Mouse (Mus musculus) layer of hippocampus, adult 18-20 months (tissue): ENCODE results near the gene Peli1. TPM values are rescaled to one million over a fixed set of nuclear protein-coding genes. Genes with fewer than 3 reads are reported as not detected.
A peak's percentile ranks its signal among the peaks of the same experiment; 100 is the strongest.

Experiments
- DNase-seq, 2 experiments: peaks; one replicate each; pipeline ENCODE4 v3.0.0; 2022; ENCODE audit warnings: low spot score in 2 of 2
- long read RNA-seq: library from polyadenylated mRNA; stranded (forward); transcript quantifications from one replicate; pipeline ENCODE4 v2.0.0, GENCODE M21; 2021
- total RNA-seq, 2 experiments: library from RNA; stranded (reverse); gene quantifications; 2 replicates each; pipeline ENCODE4 v1.2.3; 2021

Gene Peli1
- 10 to 100 TPM; 45.9 to 48.2 TPM for total RNA-seq
- long read RNA-seq, transcript Peli1-201 (7 exons, 3,514 nt) = major isoform, 57 of 61 reads
- long read RNA-seq, partial matches to known transcripts = 1 of 61 reads
- long read RNA-seq, other reads (novel, unspliced or antisense) = 2 of 61 reads

- DNase-seq = peak; percentile 95 to 98
These were observed at the start of gene Peli1 for GRCm38 (mm10) chr11:21091067-21091427. Gene Peli1, plus strand, starts transcription at chr11:21091291.

- DNase-seq = no peak
These were observed 48.5 kb upstream of the Peli1 start for GRCm38 (mm10) chr11:21042590-21042989.

- DNase-seq = no peak
These were observed 44.9 kb upstream of the Peli1 start for GRCm38 (mm10) chr11:21046188-21046587.

GRCm38 (mm10) chr11:21047921-21048320 is 43.2 kb upstream of the Peli1 start:
- DNase-seq = no peak

GRCm38 (mm10) chr11:21051716-21052115 is 39.4 kb upstream of the Peli1 start:
- peak; percentile 43 to 75 for DNase-seq

GRCm38 (mm10) chr11:21054587-21054986 is 36.5 kb upstream of the Peli1 start:
- no peak for DNase-seq

- no peak for DNase-seq
These were observed 34.8 kb upstream of the Peli1 start for GRCm38 (mm10) chr11:21056109-21056850.

- DNase-seq = no peak
These were observed 33.3 kb upstream of the Peli1 start for GRCm38 (mm10) chr11:21057511-21058414.

GRCm38 (mm10) chr11:21058415-21058781 is 32.7 kb upstream of the Peli1 start:
- DNase-seq = no peak

GRCm38 (mm10) chr11:21060386-21061074 is 30.6 kb upstream of the Peli1 start:
- DNase-seq = no peak

GRCm38 (mm10) chr11:21061075-21061403 is 30.1 kb upstream of the Peli1 start:
- DNase-seq = no peak

GRCm38 (mm10) chr11:21061431-21061830 is 29.7 kb upstream of the Peli1 start:
- no peak for DNase-seq

- no peak for DNase-seq
These were observed 29.0 kb upstream of the Peli1 start for GRCm38 (mm10) chr11:21062071-21062470.

GRCm38 (mm10) chr11:21063271-21063670 is 27.8 kb upstream of the Peli1 start:
- no peak for DNase-seq

GRCm38 (mm10) chr11:21079400-21079799 is 11.7 kb upstream of the Peli1 start:
- DNase-seq = no peak

- DNase-seq = peak in 1 of 2 experiments; percentile 51
These were observed 11.2 kb upstream of the Peli1 start for GRCm38 (mm10) chr11:21079851-21080362.

- DNase-seq = peak in 1 of 2 experiments; percentile 25
These were observed 9.9 kb upstream of the Peli1 start for GRCm38 (mm10) chr11:21081169-21081568.

- DNase-seq = no peak
These were observed 8.4 kb upstream of the Peli1 start for GRCm38 (mm10) chr11:21082711-21083110.

GRCm38 (mm10) chr11:21088356-21088755 is 2.7 kb upstream of the Peli1 start:
- no peak for DNase-seq

- no peak for DNase-seq
These were observed 1.5 kb upstream of the Peli1 start for GRCm38 (mm10) chr11:21089571-21089970.
